Mouse (Mus musculus): ENCODE data around the gene Fap.

DNA sequence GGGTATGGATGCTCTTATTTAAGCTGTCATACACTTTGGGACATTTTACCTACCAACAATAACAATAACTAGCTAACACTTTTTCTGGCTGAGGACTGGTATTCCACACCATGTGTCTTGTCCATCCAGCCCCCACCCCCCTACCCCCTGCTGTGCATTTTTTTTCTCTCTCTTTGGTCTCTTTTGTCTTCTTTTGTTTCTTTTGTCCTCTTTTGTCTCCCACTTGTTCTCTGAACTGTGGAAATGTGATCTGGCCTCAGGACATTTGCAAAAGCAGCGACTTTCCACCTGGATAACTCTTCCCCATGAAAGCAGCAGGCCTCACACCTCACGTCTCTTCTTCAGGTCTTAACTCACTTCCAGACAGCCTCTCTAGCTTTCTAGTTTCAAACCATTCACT lies 67.4 kb downstream of the Fap start:
- no peak for TF ChIP-seq POLR2A (IDR thresholded peaks at IDR 0.05; ENCODE audit: borderline replicate concordance, extremely low read depth, low read depth, low read length)
- no peak for TF ChIP-seq CTCF (IDR thresholded peaks at IDR 0.05; ENCODE audit: insufficient read depth, low read length)
